Mouse (Mus musculus) hindbrain, embryonic 10.5 days (tissue): ENCODE measurements around the gene G2e3. TPM values are rescaled to one million over a fixed set of nuclear protein-coding genes. Genes with fewer than 3 reads are reported as not detected.
A peak's percentile ranks its signal among the peaks of the same experiment; 100 is the strongest.

ENCODE experiments used
- DNase-seq: peaks from one replicate; pipeline ENCODE4 v3.0.0-alpha.2; 2017; ENCODE audit warnings: low spot score
- H3K27ac ChIP-seq: fragments of 300-500 bp; sonication (generic); 2 replicates; pipeline ENCODE4 v1.5.1; 2016; ENCODE audit warnings: mild to moderate bottlenecking, moderate library complexity
- H3K27me3 ChIP-seq: fragments of 300-500 bp; sonication (generic); 2 replicates; pipeline ENCODE4 v1.6.1; 2016; ENCODE audit warnings: mild to moderate bottlenecking; ENCODE audit not compliant: poor library complexity, insufficient read depth, severe bottlenecking
- H3K36me3 ChIP-seq: fragments of 300-500 bp; sonication (generic); 2 replicates; pipeline ENCODE4 v1.6.1; 2016; ENCODE audit warnings: mild to moderate bottlenecking, moderate library complexity
- H3K4me1 ChIP-seq: fragments of 300-500 bp; sonication (generic); replicated peaks from 2 replicates; pipeline ENCODE4 v1.6.1; 2016; ENCODE audit warnings: mild to moderate bottlenecking
- H3K4me3 ChIP-seq: fragments of 300-500 bp; sonication (generic); 2 replicates; pipeline ENCODE4 v1.5.1; 2016; ENCODE audit warnings: mild to moderate bottlenecking, moderate library complexity
- H3K9me3 ChIP-seq: fragments of 300-500 bp; sonication (generic); 2 replicates; pipeline ENCODE4 v1.6.1; 2016; ENCODE audit warnings: mild to moderate bottlenecking, moderate library complexity
- WGBS: fragments of 180-500 bp; shearing (Covaris S2); methylation state at CpG from one replicate; pipeline ENCODE4 v1.1.7; 2016; 5-methylcytosine and 5-hydroxymethylcytosine counted together
- polyA plus RNA-seq: library from polyadenylated mRNA; unstranded; fragments of >200 nt; fragmentation: Nextera tagmentation; extraction: Ambion mirVana; gene quantifications from 2 replicates; pipeline ENCODE4 v1.2.1, GENCODE M21; 2016

G2e3 gene
- polyA plus RNA-seq, 1 experiment from 2014 or later, result 37.0 TPM

GRCm38 (mm10) chr12:51402060-51402698 is 54.3 kb downstream of the G2e3 start:
- Histone ChIP-seq H3K27me3 (no peaks in the 10 kb centered on the region), H3K9me3 (no peaks in the 10 kb centered on the region), H3K4me3 (no peak overlapping the region), H3K4me1 (no peaks in the 10 kb centered on the region), H3K27ac (no peak overlapping the region), H3K36me3 (peaks cover 72% of the 10 kb centered on the region)
- DNase-seq, result peak; percentile 8
- 78% methylated on average over 5 of the region's 5 CpGs for WGBS

DNA sequence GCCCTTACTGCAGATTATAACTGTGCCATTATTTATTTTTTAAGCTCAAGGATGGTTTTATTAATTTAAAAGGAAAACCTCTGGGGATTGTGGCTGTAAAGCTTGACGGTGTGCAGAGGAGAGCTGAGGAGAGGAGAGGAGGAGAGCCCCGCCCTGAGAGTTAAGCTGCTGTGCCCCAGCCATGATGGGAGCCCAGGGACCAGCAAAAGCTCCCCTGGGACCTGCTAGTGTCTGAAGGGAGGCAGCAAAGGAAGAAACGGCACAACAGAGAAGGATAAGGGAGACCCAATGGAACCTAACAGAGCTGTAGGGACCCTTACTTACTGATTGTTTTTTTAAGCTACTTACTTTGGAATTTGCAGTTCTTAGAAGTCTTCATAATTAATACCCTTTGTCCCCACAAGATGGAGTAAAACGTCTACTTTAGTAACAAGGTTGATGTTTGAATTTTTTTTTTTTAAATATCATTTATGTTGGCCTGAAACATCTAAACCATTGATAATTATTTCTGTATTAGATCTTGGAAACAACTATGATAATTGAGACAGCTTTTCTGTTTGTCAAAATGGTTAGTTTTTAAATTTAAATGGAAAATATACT is 56.2 kb downstream of the G2e3 start:
- Histone ChIP-seq H3K4me1 (no peaks in the 10 kb centered on the region), H3K4me3 (no peak overlapping the region), H3K36me3 (peaks cover 69% of the 10 kb centered on the region), H3K27ac (no peak overlapping the region), H3K27me3 (no peaks in the 10 kb centered on the region), H3K9me3 (no peaks in the 10 kb centered on the region)
- DNase-seq, result no peak
- 72% methylated on average over 4 of the region's 4 CpGs for WGBS

DNA sequence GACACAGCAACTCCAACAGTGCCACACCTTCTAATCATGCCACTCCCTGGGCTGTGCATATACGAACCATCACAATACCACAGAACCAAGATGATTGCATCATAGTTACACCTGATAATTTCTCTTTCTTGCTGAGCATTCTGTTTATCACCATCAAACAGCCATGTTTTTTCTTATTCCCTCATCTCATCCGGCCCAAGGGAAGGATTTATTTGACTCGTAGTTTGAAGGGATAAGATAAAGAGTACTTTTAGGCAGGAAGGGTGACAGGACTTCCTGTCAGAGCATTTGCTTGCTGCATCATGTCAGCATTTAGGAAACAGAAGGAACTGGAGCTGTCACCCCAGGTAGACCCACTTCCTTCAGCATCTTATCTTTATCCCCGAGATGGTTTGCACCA is 63.5 kb downstream of the G2e3 start:
- no peaks in the 10 kb centered on the region for H3K4me1 ChIP-seq
- H3K27me3 ChIP-seq, result no peaks in the 10 kb centered on the region
- H3K27ac ChIP-seq, result no peak overlapping the region
- H3K36me3 ChIP-seq, result peaks cover 75% of the 10 kb centered on the region
- H3K4me3 ChIP-seq, result no peak overlapping the region
- no peaks in the 10 kb centered on the region for H3K9me3 ChIP-seq
- 92% methylated on average over 4 of the region's 4 CpGs for WGBS
- no peak for DNase-seq

Other genes starting within 250 kb of the G2e3 start
- gene Scfd1, start 29.4 kb downstream of the G2e3 start, polyA plus RNA-seq, result 60.3 and 62.1 TPM in 2 replicates
- gene Coch, start 245.3 kb downstream of the G2e3 start, polyA plus RNA-seq, result 3.4 and 5.2 TPM in 2 replicates